16 mouse cellular contexts compared by ENCODE assay signal in the genomic region with DNA sequence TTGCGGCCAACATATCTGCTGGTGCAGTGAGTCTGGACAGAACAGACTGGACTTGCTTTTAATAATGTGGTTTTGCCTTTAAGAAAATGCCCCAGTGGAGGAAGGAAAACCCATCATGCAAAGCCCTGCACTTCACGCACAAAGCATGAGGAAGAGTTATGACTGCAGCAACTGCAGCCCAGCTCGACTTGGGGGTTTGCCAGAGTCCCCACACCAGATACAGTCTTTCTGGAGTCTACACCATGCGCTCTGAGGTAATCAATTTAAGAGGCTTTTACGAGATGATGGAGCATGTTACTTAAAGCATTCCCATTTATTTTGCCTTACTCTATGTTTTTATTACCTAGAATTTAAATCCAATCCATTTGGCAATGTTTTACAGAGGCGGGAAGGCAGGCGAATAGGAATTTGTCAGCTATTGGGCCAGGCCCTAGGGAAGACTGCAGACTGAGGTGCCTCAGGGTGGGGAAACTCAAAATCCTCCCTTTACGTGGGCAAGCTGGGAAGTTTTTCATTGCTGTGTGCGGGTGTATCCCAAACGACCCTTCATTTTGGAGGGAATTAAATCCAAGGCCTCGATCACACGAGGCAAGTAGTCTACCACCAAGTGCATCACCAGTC. TPM values are rescaled to one million over a fixed set of nuclear protein-coding genes. Genes with fewer than 3 reads are reported as not detected.
A peak's percentile ranks its signal among the peaks of the same experiment; 100 is the strongest.
DNase-seq lines count a peak whose midpoint lies in the region; ATAC-seq and TF ChIP-seq lines count a peak whose summit lies in the region.
"Had no signal": no experiment of that assay in that cellular context is flagged by ENCODE, and none has a peak within 500 bp of the region (broad histone marks: within the 10 kb centered on the region; RNA-seq: fewer than 3 reads in every experiment).

No protein-coding gene starts in this region.

- H3K4me3 ChIP-seq in gastrocnemius, adult 2 months: no peak overlapping the region
- no peak overlapping the region for H3K4me3 ChIP-seq in kidney, adult 2 months (ENCODE audit: insufficient read depth, low read depth, low read length)
- H3K4me3 ChIP-seq in stomach, embryonic 14.5 days (ENCODE audit: low read depth, low read length): no peak overlapping the region
- no peak overlapping the region for H3K4me3 ChIP-seq in stomach, postnatal 0 days (ENCODE audit: low read depth, low read length)
- H3K4me3 ChIP-seq in stomach, embryonic 16.5 days (replicated peaks; ENCODE audit: low read length): no peak overlapping the region
- H3K4me3 ChIP-seq: hindbrain, embryonic 15.5 days; midbrain, embryonic 13.5 days had no signal

- H3K36me3 ChIP-seq in kidney, adult 2 months (ENCODE audit: control insufficient read depth, insufficient read depth, low read length): no peaks in the 10 kb centered on the region
- no peaks in the 10 kb centered on the region for H3K36me3 ChIP-seq in stomach, embryonic 14.5 days (ENCODE audit: control insufficient read depth, insufficient read depth, low read length)
- H3K36me3 ChIP-seq in stomach, postnatal 0 days (ENCODE audit: control insufficient read depth, insufficient read depth, low read length): no peaks in the 10 kb centered on the region
- no peaks in the 10 kb centered on the region for H3K36me3 ChIP-seq in stomach, embryonic 16.5 days (ENCODE audit: control insufficient read depth, insufficient read depth, low read length)
- H3K36me3 ChIP-seq: hindbrain, embryonic 15.5 days; midbrain, embryonic 13.5 days had no signal

- H3K27me3 ChIP-seq in kidney, adult 2 months (replicated peaks; ENCODE audit: control insufficient read depth, insufficient read depth, low read length): no peaks in the 10 kb centered on the region
- no peaks in the 10 kb centered on the region for H3K27me3 ChIP-seq in stomach, embryonic 14.5 days (ENCODE audit: control insufficient read depth, insufficient read depth, low read length)
- no peaks in the 10 kb centered on the region for H3K27me3 ChIP-seq in stomach, postnatal 0 days (ENCODE audit: control insufficient read depth, insufficient read depth, low read length)
- no peaks in the 10 kb centered on the region for H3K27me3 ChIP-seq in stomach, embryonic 16.5 days (ENCODE audit: control insufficient read depth, insufficient read depth, low read length)
- H3K27me3 ChIP-seq: hindbrain, embryonic 15.5 days; midbrain, embryonic 13.5 days had no signal

- H3K9ac ChIP-seq in stomach, embryonic 14.5 days (replicated peaks; ENCODE audit: low read depth, low read length): no peak overlapping the region
- no peak overlapping the region for H3K9ac ChIP-seq in stomach, postnatal 0 days (ENCODE audit: low read length)
- H3K9ac ChIP-seq in stomach, embryonic 16.5 days (ENCODE audit: low read length): no peak overlapping the region
- H3K9ac ChIP-seq: hindbrain, embryonic 15.5 days; liver, embryonic 14.5 days; midbrain, embryonic 13.5 days had no signal

- TF ChIP-seq POLR2A in kidney, adult 2 months (IDR thresholded peaks at IDR 0.05; ENCODE audit: low read depth, low read length): no peak

- WGBS in kidney, adult 2 months: 58% methylated on average over 12 of the region's 12 CpGs
- 49% methylated on average over 12 of the region's 12 CpGs for WGBS in stomach, embryonic 14.5 days
- 50% methylated on average over 12 of the region's 12 CpGs for WGBS in stomach, postnatal 0 days
- WGBS in stomach, embryonic 16.5 days: 55% methylated on average over 12 of the region's 12 CpGs

- DNase-seq in gastrocnemius, postnatal 10 days: peak; percentile 61
- no peak for DNase-seq in gastrocnemius, adult 2 months
- peak; percentile 80 for DNase-seq in kidney, postnatal 10 days
- no peak for DNase-seq in kidney, adult 2 months
- DNase-seq in stomach, postnatal 0 days (ENCODE audit: low spot score): no peak
- no peak for DNase-seq in cerebellum, adult 11 months
- DNase-seq: cerebellum, adult 9-10 months; embryo, embryonic 11 days; heart, adult 18-20 months; lung, postnatal 36 days had no signal

- intact Hi-C loops in gastrocnemius, adult 2 months (cut with DNase I): no loop called here

- TF ChIP-seq EP300 in stomach, postnatal 0 days (optimal IDR thresholded peaks at IDR 0.05): no peak

- TF ChIP-seq CTCF in gastrocnemius, adult 2 months (IDR thresholded peaks at IDR 0.05): no peak
- no peak for TF ChIP-seq CTCF in kidney, adult 2 months (conservative IDR thresholded peaks at IDR 0.05; ENCODE audit: insufficient read depth, insufficient read length, low read depth, low read length)
- TF ChIP-seq CTCF in stomach, postnatal 0 days (IDR thresholded peaks at IDR 0.05; ENCODE audit: low read depth): no peak

- no peak overlapping the region for H3K4me2 ChIP-seq in stomach, embryonic 14.5 days (replicated peaks; ENCODE audit: low read depth, low read length)
- H3K4me2 ChIP-seq in stomach, postnatal 0 days (replicated peaks; ENCODE audit: low read depth): no peak overlapping the region
- H3K4me2 ChIP-seq in stomach, embryonic 16.5 days (ENCODE audit: low read depth, low read length): no peak overlapping the region
- H3K4me2 ChIP-seq: hindbrain, embryonic 15.5 days; midbrain, embryonic 13.5 days had no signal

- H3K9me3 ChIP-seq in stomach, embryonic 14.5 days (ENCODE audit: control insufficient read depth, low read depth, low read length): no peaks in the 10 kb centered on the region
- no peaks in the 10 kb centered on the region for H3K9me3 ChIP-seq in stomach, postnatal 0 days (ENCODE audit: control insufficient read depth, low read length)
- H3K9me3 ChIP-seq in stomach, embryonic 16.5 days (replicated peaks; ENCODE audit: control insufficient read depth, low read length): no peaks in the 10 kb centered on the region
- H3K9me3 ChIP-seq: hindbrain, embryonic 15.5 days; midbrain, embryonic 13.5 days had no signal

- H3K27ac ChIP-seq in gastrocnemius, adult 2 months: no peak overlapping the region
- no peak overlapping the region for H3K27ac ChIP-seq in kidney, adult 2 months (ENCODE audit: insufficient read depth, low read depth, low read length)
- no peak overlapping the region; the same call in 1 of the 2 replicates for H3K27ac ChIP-seq in stomach, embryonic 14.5 days (ENCODE audit: low read length)
- H3K27ac ChIP-seq in stomach, postnatal 0 days (replicated peaks): no peak overlapping the region
- H3K27ac ChIP-seq in stomach, embryonic 16.5 days (ENCODE audit: low read length): no peak overlapping the region
- H3K27ac ChIP-seq: hindbrain, embryonic 15.5 days; liver, embryonic 14.5 days; midbrain, embryonic 13.5 days had no signal

- peak; percentile 78; the same call in 1 of the 2 replicates for ATAC-seq in stomach, embryonic 14.5 days (ENCODE audit: insufficient number of reproducible peaks, insufficient read depth, low FRiP score, low read depth)
- no peak; the same call in 1 of the 2 replicates for ATAC-seq in stomach, postnatal 0 days (ENCODE audit: low FRiP score, low TSS enrichment)
- peak; percentile 84; the same call in 1 of the 2 replicates for ATAC-seq in stomach, embryonic 16.5 days (ENCODE audit: insufficient read depth, low FRiP score)
- ATAC-seq: midbrain, embryonic 13.5 days had no signal

- no peaks in the 10 kb centered on the region for H3K4me1 ChIP-seq in kidney, adult 2 months (ENCODE audit: control insufficient read depth, insufficient read depth, low read length)
- no peaks in the 10 kb centered on the region for H3K4me1 ChIP-seq in stomach, embryonic 14.5 days (ENCODE audit: control insufficient read depth, insufficient read depth, low read length)
- H3K4me1 ChIP-seq in stomach, postnatal 0 days (replicated peaks; ENCODE audit: control insufficient read depth, insufficient read depth): no peaks in the 10 kb centered on the region
- no peaks in the 10 kb centered on the region for H3K4me1 ChIP-seq in stomach, embryonic 16.5 days (ENCODE audit: control insufficient read depth, insufficient read depth, low read length)
- H3K4me1 ChIP-seq: hindbrain, embryonic 15.5 days had no signal

RNA-seq across cellular contexts. Expression of gene Siah3, which starts 53.2 kb away (rescaled TPM):
- under 1 TPM; 0.63 to 0.81 TPM for total RNA-seq in gastrocnemius, postnatal 10 days (2021)
- total RNA-seq in gastrocnemius, adult 2 months (2021): not detected
- not detected in 2 replicates for polyA plus RNA-seq in kidney, adult 2 months (2012; rRNA removed)
- 0.34 and 0.51 TPM in 2 replicates for polyA plus RNA-seq in stomach, embryonic 14.5 days (2014; fragmentation: Nextera tagmentation; extraction: Ambion mirVana)
- 0.07 TPM in 1 of 2 replicates, not detected in the other for polyA plus RNA-seq in stomach, postnatal 0 days (2015; fragmentation: Nextera tagmentation; extraction: Ambion mirVana)
- polyA plus RNA-seq in stomach, embryonic 16.5 days (2015; fragmentation: Nextera tagmentation; extraction: Ambion mirVana): 0.10 and 0.12 TPM in 2 replicates
- total RNA-seq: heart, adult 18-20 months had no signal
- polyA plus RNA-seq: heart, postnatal 0 days had no signal

Comparison
In these comparisons a context has a peak if more than half of its experiments do, and no peak if none do; other contexts are left out.
1. DNase-seq: peak in gastrocnemius, postnatal 10 days (single experiment) and kidney, postnatal 10 days (single experiment); none in gastrocnemius, adult 2 months (single experiment), kidney, adult 2 months (single experiment), stomach, postnatal 0 days (single experiment) and cerebellum, adult 11 months (single experiment).